Mouse (Mus musculus): Measurements from ENCODE around the gene Gm49721.
"Not testable (repeated sequence)": the region's sequence is repeated elsewhere in the genome, so short reads cannot be mapped to it uniquely, and the experiment has no call there.

The Gm49721 gene

GRCm38 (mm10) chr17:7075519-7075918, 96.8 kb downstream of the Gm49721 start:
- DNase-seq (ENCODE audit: low spot score) = not testable (repeated sequence)

- peak; percentile 55 for DNase-seq (ENCODE audit: low spot score)
Measured at GRCm38 (mm10) chr17:7079558-7079957, 100.9 kb downstream of the Gm49721 start.

GRCm38 (mm10) chr17:7084523-7084922, 105.8 kb downstream of the Gm49721 start:
- not testable (repeated sequence) for DNase-seq (ENCODE audit: low spot score)

DNA sequence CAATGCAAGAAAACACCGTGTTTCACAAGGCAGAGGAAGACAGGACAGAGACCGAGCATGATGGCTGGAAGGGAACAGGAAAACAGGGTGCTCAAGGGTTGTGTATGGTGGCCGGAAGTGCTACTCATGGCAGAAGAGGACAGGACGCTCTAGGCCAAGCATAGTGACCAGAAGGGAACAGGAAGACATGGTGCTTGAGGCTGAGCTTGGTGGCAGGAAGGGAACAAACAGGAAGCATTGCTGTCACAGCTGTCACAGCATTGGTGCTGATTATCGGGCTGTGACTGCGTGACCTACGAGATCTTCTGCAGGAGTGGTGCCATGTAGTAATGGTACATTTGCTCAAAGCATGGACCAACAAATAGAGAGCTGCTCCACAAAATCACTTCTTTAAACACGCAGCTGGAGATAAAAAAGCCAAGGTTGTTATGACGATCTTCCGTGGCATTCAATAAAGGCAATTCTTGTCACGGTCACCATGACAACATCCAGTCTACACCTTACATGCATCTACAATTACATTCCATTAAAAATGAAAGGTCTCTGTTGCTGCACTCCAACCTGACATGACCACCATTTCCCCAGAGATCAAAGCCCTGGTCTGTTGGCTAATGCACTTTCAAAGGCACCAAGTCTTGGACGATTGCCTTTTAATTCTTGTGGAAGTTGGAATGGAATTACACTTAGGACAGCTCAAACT, 106.9 kb downstream of the Gm49721 start:
- not testable (repeated sequence) for DNase-seq (ENCODE audit: low spot score)

- DNase-seq (ENCODE audit: low spot score) = not testable (repeated sequence)
Measured at GRCm38 (mm10) chr17:7086836-7087235, 108.1 kb downstream of the Gm49721 start.
